Mouse (Mus musculus): Measurements from ENCODE around the gene Srp54a. TPM values are rescaled to one million over a fixed set of nuclear protein-coding genes. Genes with fewer than 3 reads are reported as not detected.
"Not testable (repeated sequence)": the region's sequence is repeated elsewhere in the genome, so short reads cannot be mapped to it uniquely, and the experiment has no call there.

Gene Srp54a
- polyA plus RNA-seq, 1 experiment from 2014 or later, result 186 TPM

DNA sequence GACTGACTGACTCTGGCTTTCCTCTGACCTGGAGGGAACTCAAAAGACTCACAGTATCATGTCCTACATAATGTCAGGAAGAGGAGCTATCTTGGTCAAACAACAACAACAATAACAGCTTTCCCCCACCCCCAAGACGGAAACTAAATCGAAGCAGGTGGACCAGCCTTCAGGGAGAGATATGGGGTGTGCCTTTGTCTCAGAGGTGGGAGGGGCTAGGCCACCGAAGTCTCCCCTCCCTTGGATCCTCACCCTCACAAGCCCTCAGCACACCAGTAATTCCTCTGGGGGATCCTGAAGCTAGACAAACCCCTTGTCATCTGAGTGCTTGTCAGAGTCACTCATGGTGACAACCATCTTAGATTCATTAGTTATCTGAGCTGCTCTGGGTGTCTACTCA, 20.2 kb upstream of the Srp54a start:
- 40% methylated on average over 3 of the region's 3 CpGs for WGBS
- ATAC-seq (ENCODE audit: low FRiP score, low TSS enrichment), result no peak

DNA sequence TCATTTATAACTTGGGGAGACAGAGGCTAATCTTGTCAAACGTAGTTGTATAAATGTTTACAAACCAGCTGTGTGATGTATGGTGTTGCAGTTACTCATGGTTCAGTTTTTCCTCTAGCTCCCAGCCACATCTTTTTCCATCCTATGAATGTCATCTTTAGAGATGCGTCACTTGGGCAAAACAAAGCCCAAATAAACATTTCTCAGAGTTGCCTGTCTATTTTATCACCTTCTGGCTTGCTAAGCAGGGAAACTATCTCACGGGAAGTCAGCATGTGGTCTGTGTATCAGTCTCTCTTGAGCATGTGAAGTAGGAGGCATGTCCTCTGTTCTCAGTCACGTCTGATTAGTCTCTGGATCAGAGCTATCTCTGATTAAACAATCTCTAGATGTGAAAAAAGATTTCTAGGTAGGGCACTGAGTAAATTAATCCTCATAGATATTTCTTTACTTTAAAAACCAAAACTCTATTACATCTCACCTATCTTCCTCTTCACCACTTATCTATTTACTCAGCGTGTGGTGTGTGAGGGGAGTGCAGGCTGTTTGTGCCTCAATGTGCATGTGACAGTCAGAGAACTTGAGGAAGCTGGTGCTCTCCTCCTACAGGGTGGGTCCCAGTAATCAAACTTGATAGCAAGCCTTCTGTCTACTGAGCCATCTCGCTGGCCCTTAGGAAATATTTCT, 19.7 kb upstream of the Srp54a start:
- ATAC-seq (ENCODE audit: low FRiP score, low TSS enrichment), result no peak
- no peaks in the 10 kb centered on the region for H3K36me3 ChIP-seq (ENCODE audit: insufficient read depth, low read length)
- WGBS, result 64% methylated on average over 6 of the region's 6 CpGs
- no peak overlapping the region for H3K27ac ChIP-seq (ENCODE audit: low read length)
- peaks cover 6% of the 10 kb centered on the region; the same call in 1 of the 2 replicates for H3K4me1 ChIP-seq (ENCODE audit: insufficient read depth, low read length)
- H3K4me3 ChIP-seq (ENCODE audit: low read length), result no peak overlapping the region
- H3K4me2 ChIP-seq (replicated peaks; ENCODE audit: low read depth, low read length), result no peak overlapping the region
- H3K9me3 ChIP-seq (ENCODE audit: low read length), result no peaks in the 10 kb centered on the region
- no peak overlapping the region for H3K9ac ChIP-seq (replicated peaks; ENCODE audit: low read length)
- no peaks in the 10 kb centered on the region for H3K27me3 ChIP-seq (ENCODE audit: insufficient read depth, low read length)

More for the DNA sequence above, 20.2 kb upstream of the Srp54a start:
- Histone ChIP-seq H3K4me2 (replicated peaks; ENCODE audit: low read depth, low read length) (no peak overlapping the region), H3K36me3 (ENCODE audit: insufficient read depth, low read length) (no peaks in the 10 kb centered on the region), H3K4me1 (ENCODE audit: insufficient read depth, low read length) (peaks cover 6% of the 10 kb centered on the region; the same call in 1 of the 2 replicates), H3K27me3 (ENCODE audit: insufficient read depth, low read length) (no peaks in the 10 kb centered on the region), H3K9me3 (ENCODE audit: low read length) (no peaks in the 10 kb centered on the region), H3K4me3 (ENCODE audit: low read length) (no peak overlapping the region), H3K9ac (replicated peaks; ENCODE audit: low read length) (no peak overlapping the region), H3K27ac (ENCODE audit: low read length) (0 out of 2 replicates have a peak overlapping the region, but pooled peaks have one; percentile 3)

DNA sequence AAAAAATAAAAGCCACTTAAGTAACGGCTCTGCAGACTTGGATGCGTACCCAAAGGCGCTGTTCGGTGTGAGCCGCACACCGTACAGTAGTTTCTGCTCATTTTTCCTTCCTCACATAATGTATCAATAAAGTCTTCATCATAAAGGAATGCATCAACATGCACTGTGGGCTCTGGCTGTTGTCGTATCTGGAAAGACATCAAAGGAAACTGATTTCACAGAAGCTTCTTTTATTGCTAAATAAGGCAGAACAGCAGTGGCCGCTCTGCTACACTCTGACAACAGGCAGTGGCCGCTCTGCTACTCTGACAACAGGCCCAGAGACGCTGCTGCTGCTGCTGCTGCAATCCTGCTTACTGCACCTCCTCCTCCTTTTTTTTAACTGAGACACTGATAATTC, 19.1 kb upstream of the Srp54a start:
- H3K4me1 ChIP-seq (ENCODE audit: insufficient read depth, low read length), result peaks cover 6% of the 10 kb centered on the region; the same call in 1 of the 2 replicates
- peak; percentile 54; the same call in 1 of the 2 replicates for ATAC-seq (ENCODE audit: low FRiP score, low TSS enrichment)
- H3K4me3 ChIP-seq (ENCODE audit: low read length), result no peak overlapping the region
- no peaks in the 10 kb centered on the region for H3K9me3 ChIP-seq (ENCODE audit: low read length)
- no peaks in the 10 kb centered on the region for H3K36me3 ChIP-seq (ENCODE audit: insufficient read depth, low read length)
- 72% methylated on average over 10 of the region's 10 CpGs for WGBS
- no peaks in the 10 kb centered on the region for H3K27me3 ChIP-seq (ENCODE audit: insufficient read depth, low read length)
- no peak overlapping the region for H3K27ac ChIP-seq (ENCODE audit: low read length)
- H3K4me2 ChIP-seq (replicated peaks; ENCODE audit: low read depth, low read length), result no peak overlapping the region
- no peak overlapping the region for H3K9ac ChIP-seq (replicated peaks; ENCODE audit: low read length)

DNA sequence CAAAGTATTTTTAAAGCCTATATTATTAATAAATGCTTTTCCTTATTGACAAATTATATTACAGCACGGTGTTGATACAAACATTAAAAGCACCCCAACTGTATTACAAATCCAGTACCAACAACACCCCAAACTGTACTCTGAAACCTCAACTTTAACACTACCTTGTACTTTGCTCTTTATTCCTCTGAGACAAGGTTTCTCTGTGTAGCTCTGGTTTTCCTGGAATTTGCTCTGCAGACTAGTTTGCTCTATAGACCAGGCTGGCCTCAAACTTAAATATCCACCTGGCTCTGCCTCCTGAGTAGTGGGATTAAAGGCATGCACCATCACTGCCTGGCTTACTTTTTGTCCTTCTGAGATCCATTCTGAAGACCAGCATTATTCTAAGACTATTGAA, 17.9 kb upstream of the Srp54a start:
- H3K27ac ChIP-seq (ENCODE audit: low read length), result no peak overlapping the region
- no peaks in the 10 kb centered on the region for H3K36me3 ChIP-seq (ENCODE audit: insufficient read depth, low read length)
- no peak for ATAC-seq (ENCODE audit: low FRiP score, low TSS enrichment)
- peaks cover 6% of the 10 kb centered on the region; the same call in 1 of the 2 replicates for H3K4me1 ChIP-seq (ENCODE audit: insufficient read depth, low read length)
- no peaks in the 10 kb centered on the region for H3K9me3 ChIP-seq (ENCODE audit: low read length)
- no peaks in the 10 kb centered on the region for H3K27me3 ChIP-seq (ENCODE audit: insufficient read depth, low read length)
- no peak overlapping the region for H3K4me3 ChIP-seq (ENCODE audit: low read length)
- 87% methylated on average over 1 of the region's 1 CpGs for WGBS
- H3K4me2 ChIP-seq (replicated peaks; ENCODE audit: low read depth, low read length), result no peak overlapping the region
- H3K9ac ChIP-seq (replicated peaks; ENCODE audit: low read length), result no peak overlapping the region

DNA sequence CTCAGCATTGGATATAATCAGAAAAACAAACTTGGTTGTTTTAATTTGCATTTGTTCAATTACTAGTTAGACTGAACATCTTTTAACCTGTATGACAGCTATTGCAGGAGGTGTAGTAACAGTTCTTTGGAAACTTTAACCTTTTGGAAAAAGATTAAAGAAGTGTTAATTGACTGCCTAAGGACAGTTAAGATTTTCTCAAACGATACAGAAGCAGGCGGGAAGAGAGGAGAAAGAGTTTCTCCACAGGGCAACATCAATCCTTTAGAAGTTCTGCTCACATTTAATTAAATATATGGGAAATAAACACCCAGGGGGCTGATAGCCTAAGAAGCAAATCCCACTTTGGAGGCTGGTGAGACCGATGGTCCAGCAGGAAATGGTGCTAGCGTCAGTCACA, 7.6 kb upstream of the Srp54a start:
- Histone ChIP-seq H3K4me3 (ENCODE audit: low read length) (no peak overlapping the region), H3K9ac (replicated peaks; ENCODE audit: low read length) (no peak overlapping the region), H3K27me3 (ENCODE audit: insufficient read depth, low read length) (no peaks in the 10 kb centered on the region), H3K4me1 (ENCODE audit: insufficient read depth, low read length) (no peaks in the 10 kb centered on the region), H3K36me3 (ENCODE audit: insufficient read depth, low read length) (0 out of 2 replicates have a peak, but pooled peaks cover 5% of the 10 kb centered on the region), H3K9me3 (ENCODE audit: low read length) (no peaks in the 10 kb centered on the region), H3K27ac (ENCODE audit: low read length) (no peak overlapping the region), H3K4me2 (replicated peaks; ENCODE audit: low read depth, low read length) (no peak overlapping the region)
- WGBS, result 64% methylated on average over 4 of the region's 4 CpGs
- no peak for ATAC-seq (ENCODE audit: low FRiP score, low TSS enrichment)

DNA sequence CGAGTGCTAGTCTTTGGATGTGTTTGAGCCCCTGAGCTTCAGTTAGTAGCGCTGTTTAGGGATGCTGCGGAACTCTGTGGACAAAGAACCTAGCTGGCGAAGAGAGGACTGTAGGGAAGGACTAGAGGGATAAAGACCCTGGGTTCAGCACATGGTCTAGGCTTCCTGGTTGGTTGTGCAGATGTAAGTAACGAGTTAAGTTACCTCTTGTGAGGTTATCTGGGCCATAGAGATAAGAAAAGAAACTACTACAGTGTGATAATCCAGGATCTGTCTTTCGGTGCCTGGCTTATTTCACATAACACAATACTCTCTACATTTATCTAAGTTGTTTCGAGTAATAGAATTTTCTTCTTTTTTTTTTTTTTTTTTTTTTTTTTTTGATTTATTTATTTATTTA, 6.4 kb upstream of the Srp54a start:
- Histone ChIP-seq H3K4me2 (replicated peaks; ENCODE audit: low read depth, low read length) (no peak overlapping the region), H3K27me3 (ENCODE audit: insufficient read depth, low read length) (no peaks in the 10 kb centered on the region), H3K4me1 (ENCODE audit: insufficient read depth, low read length) (peaks cover under 1% of the 10 kb centered on the region; the same call in 1 of the 2 replicates), H3K36me3 (ENCODE audit: insufficient read depth, low read length) (no peaks in the 10 kb centered on the region), H3K9ac (replicated peaks; ENCODE audit: low read length) (no peak overlapping the region), H3K4me3 (ENCODE audit: low read length) (no peak overlapping the region), H3K27ac (ENCODE audit: low read length) (no peak overlapping the region), H3K9me3 (ENCODE audit: low read length) (no peaks in the 10 kb centered on the region)
- 93% methylated on average over 7 of the region's 7 CpGs for WGBS
- no peak for ATAC-seq (ENCODE audit: low FRiP score, low TSS enrichment)

DNA sequence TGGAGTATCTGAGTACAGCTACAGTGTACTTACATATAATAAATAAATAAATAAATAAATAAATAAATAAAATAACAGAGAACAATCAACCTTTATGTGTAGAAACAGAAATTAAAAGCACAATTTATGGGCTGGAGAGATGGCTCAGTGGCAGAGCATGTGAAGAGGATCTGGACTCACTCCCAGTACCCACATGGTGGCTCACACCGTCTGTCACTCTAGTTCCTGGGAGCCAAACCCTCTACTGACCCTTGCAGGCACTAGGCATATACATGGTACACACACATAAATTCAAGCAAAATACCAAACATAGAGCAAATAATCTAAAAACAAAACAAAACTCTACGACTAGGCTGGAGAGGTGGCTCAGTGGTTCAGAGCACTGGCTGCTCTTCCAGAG, 4.8 kb upstream of the Srp54a start:
- H3K4me1 ChIP-seq (ENCODE audit: insufficient read depth, low read length), result peaks cover 5% of the 10 kb centered on the region; the same call in 1 of the 2 replicates
- H3K9me3 ChIP-seq (ENCODE audit: low read length), result no peaks in the 10 kb centered on the region
- 91% methylated on average over 2 of the region's 2 CpGs for WGBS
- H3K27me3 ChIP-seq (ENCODE audit: insufficient read depth, low read length), result no peaks in the 10 kb centered on the region
- no peak overlapping the region for H3K27ac ChIP-seq (ENCODE audit: low read length)
- no peak for ATAC-seq (ENCODE audit: low FRiP score, low TSS enrichment)
- no peak overlapping the region for H3K4me2 ChIP-seq (replicated peaks; ENCODE audit: low read depth, low read length)
- H3K4me3 ChIP-seq (ENCODE audit: low read length), result no peak overlapping the region
- no peak overlapping the region for H3K9ac ChIP-seq (replicated peaks; ENCODE audit: low read length)
- no peaks in the 10 kb centered on the region for H3K36me3 ChIP-seq (ENCODE audit: insufficient read depth, low read length)

DNA sequence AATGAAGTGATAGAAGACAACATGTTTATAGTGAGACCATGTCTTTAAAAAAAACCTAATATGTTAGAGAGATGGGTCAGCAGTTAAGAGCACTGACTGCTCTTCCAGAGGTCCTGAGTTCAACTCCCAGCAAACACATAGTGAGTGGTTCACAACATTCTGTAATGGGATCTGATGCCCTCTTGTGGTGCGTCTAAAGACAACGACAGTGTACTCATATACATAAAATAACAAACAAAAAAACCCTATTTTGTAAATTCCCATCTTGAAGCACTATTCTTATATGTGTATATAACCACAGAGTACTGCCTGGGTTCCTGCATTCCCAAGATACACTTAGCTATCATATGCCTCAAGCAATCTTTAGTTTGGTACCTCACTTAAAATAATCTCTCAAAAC, 1.4 kb upstream of the Srp54a start:
- not testable (repeated sequence) for ATAC-seq (ENCODE audit: low FRiP score, low TSS enrichment); H3K27me3 ChIP-seq (ENCODE audit: insufficient read depth, low read length); H3K9ac ChIP-seq (replicated peaks; ENCODE audit: low read length); H3K27ac ChIP-seq (ENCODE audit: low read length); H3K4me2 ChIP-seq (replicated peaks; ENCODE audit: low read depth, low read length); H3K4me3 ChIP-seq (ENCODE audit: low read length); H3K4me1 ChIP-seq (ENCODE audit: insufficient read depth, low read length); H3K9me3 ChIP-seq (ENCODE audit: low read length); H3K36me3 ChIP-seq (ENCODE audit: insufficient read depth, low read length)
- WGBS, result 54% methylated on average over 2 of the region's 2 CpGs

DNA sequence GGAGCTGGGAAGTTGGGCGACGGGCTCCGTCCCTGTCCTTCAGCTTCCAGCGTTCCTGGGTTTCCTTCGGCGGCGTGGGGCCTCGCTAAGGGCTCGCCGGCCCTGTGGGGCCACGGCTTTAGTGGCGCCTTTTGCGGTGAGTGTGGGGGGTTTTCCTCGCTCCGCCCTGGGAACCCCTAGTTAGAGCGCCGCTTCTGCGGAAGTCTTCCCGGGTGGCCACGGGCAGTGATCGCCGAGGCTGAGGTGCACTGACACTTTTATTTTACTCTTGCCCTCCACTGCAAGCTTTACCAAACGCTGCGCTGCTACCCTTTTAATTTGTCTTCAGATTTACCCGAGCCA, 510 bp downstream of the Srp54a start:
- ATAC-seq (ENCODE audit: low FRiP score, low TSS enrichment), result peak; percentile 57; the same call in 1 of the 2 replicates
- Histone ChIP-seq H3K27ac (ENCODE audit: low read length) (peak overlapping the region; percentile 91), H3K4me3 (ENCODE audit: low read length) (peak overlapping the region; percentile 66), H3K4me2 (replicated peaks; ENCODE audit: low read depth, low read length) (peak overlapping the region; percentile 42), H3K9ac (replicated peaks; ENCODE audit: low read length) (peak overlapping the region; percentile 74)
- not testable (repeated sequence) for H3K4me1 ChIP-seq (ENCODE audit: insufficient read depth, low read length); H3K27me3 ChIP-seq (ENCODE audit: insufficient read depth, low read length); H3K36me3 ChIP-seq (ENCODE audit: insufficient read depth, low read length); H3K9me3 ChIP-seq (ENCODE audit: low read length)
- WGBS, result under 1% methylated on average over 25 of the region's 25 CpGs

DNA sequence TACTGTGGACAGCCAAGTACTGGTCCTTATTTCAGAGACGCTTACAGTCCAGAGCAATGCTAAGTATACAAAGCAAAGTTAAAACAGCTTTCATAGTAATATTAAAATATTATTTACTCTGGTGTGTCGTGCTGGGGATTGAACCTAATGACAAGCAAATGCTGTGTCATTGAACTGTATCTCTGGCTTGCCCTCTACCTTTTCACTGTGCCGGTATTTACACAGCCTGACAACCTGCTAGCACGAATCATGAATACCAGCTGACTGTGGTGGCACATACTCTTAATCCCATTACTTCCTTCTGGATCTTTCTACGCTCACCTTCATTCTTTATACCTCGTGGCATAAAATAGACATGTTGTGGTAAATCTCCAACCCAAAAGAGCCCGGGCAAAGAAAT, 12.1 kb downstream of the Srp54a start:
- not testable (repeated sequence) for H3K36me3 ChIP-seq (ENCODE audit: insufficient read depth, low read length); H3K27me3 ChIP-seq (ENCODE audit: insufficient read depth, low read length); H3K27ac ChIP-seq (ENCODE audit: low read length); H3K4me2 ChIP-seq (replicated peaks; ENCODE audit: low read depth, low read length); H3K9me3 ChIP-seq (ENCODE audit: low read length); ATAC-seq (ENCODE audit: low FRiP score, low TSS enrichment); H3K4me1 ChIP-seq (ENCODE audit: insufficient read depth, low read length); H3K9ac ChIP-seq (replicated peaks; ENCODE audit: low read length); H3K4me3 ChIP-seq (ENCODE audit: low read length)
- WGBS, result 95% methylated on average over 1 of the region's 7 CpGs

Data from kidney, embryonic 16.5 days (tissue).